Mouse (Mus musculus) megakaryocyte, adult 5-6 weeks (primary cell): ENCODE measurements at regions not wholly inside any gene's neighbourhood (a gene's known extent, or its start where the extent isn't known, plus 50 kb on each side); places are given as distances from the start of the nearest gene placed in this dataset.
A peak's percentile ranks its signal among the peaks of the same experiment; 100 is the strongest.

Experiments
- ATAC-seq: 2 replicates; pipeline ENCODE4 v1.8.0; 2016; ENCODE audit warnings: mild to moderate bottlenecking, inconsistent platforms; ENCODE audit not compliant: poor library complexity, severe bottlenecking

DNA sequence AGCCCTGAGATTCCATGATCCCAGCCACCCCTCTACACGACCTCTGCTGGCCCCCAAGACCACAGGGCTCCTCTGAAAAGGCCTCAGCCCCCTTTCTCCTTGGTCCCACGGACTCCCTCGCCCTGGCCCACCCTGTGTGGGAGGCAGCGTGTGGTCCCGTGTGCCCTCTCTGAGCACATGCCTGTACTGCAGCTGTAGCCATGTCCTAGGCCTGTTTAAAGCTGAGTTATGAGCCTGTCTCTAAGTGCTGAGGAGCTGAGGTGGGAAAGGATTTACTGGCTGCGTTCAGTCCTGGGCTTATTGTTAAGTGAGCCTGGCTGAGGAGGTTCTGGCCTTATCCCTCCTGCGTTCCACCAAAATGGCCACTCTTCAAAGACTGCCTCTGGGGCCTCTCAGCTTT, 102.6 kb downstream of the Vegfa start:
- no peak for ATAC-seq

GRCm38 (mm10) chr17:45928903-45929477, 103.2 kb downstream of the Vegfa start:
- no peak for ATAC-seq

DNA sequence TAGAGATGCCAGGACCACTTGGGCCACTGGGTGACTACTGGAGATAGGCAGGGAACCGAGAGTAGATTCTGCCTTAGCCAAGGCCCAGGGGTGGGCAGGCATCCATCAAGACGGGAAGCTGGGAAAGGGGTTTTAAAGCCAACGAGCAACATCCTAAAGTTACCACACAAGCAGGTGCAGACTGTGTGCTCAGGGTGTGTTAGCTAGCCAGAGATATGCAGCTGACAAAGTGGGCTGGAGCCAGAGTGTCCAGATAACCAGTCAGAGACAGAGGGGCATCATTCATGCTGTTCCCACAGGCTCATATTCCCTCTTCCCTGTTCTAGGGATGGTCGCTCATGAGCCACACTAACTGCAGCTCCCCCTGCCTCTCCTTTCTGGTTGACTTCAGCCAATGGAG, 104.2 kb downstream of the Vegfa start:
- ATAC-seq: no peak

DNA sequence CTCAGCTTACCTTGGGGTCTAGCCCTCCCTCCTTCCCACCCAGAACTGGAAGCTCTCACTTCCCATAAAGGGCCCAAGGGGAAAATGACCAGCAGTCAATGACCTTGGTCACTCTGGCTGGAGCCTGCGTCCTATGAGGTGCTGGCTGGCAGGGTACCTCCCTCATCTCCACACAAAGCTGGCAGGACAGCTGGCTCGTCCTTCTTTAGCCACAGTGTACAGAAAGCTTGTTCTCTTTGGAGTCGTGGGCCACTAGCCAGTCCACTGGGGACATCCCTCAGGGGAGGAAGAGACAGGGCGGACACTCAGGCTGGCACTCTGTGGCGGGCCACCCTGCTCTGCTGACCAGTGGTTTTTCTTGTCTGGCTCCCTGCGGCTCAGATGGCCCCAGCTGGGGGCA, 106.3 kb downstream of the Vegfa start:
- ATAC-seq: no peak

- ATAC-seq: no peak
These were observed 107.6 kb downstream of the Vegfa start for GRCm38 (mm10) chr17:45924595-45924994.

DNA sequence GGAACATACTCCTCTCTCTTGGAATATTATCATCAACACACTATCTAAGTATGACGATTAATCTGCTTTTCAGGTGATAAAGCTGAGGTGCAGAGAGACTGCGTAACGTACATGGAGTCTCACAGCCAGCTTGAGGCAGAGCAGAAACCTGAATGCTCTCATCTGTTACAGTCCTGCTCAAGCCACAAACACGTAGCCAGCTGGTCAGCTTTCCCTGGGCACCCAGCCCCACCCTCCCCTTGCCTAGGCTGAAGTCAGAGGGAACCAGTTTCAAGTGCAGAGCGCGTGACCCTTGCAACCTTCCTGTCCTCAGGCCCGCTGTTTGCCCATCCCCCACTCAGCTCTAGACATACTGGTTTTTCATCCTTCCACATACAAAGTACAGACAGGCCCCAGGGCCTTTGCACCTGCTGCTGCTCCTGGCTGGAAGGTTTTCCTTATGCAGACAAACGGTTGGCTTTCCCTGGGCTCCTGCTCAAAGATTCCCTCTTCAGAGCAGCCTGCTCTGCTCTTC, 108.9 kb downstream of the Vegfa start:
- peak; percentile 27; the same call in 1 of the 2 replicates for ATAC-seq

DNA sequence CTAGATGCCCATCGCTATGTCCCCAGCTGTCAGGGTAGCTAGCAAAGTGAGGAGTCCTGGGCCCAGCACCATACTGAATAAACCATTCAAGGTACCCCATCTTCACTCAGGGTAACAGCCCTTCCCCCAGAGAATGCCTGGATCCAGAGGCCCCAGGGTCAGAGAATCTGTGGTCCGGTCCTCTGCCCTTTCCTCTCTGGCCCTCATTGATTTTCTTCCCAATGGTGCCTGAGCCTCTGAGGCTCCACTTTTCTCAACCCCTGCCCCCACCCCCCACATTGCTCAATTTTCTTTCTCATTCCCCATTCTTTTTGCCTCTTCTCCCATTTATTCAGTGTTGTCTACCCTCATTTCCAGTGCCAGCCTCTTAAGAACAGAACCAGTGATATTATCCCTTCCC, 114.5 kb downstream of the Vegfa start:
- ATAC-seq: no peak

- ATAC-seq: no peak
These were observed 115.2 kb downstream of the Vegfa start for GRCm38 (mm10) chr17:45916937-45917336.

DNA sequence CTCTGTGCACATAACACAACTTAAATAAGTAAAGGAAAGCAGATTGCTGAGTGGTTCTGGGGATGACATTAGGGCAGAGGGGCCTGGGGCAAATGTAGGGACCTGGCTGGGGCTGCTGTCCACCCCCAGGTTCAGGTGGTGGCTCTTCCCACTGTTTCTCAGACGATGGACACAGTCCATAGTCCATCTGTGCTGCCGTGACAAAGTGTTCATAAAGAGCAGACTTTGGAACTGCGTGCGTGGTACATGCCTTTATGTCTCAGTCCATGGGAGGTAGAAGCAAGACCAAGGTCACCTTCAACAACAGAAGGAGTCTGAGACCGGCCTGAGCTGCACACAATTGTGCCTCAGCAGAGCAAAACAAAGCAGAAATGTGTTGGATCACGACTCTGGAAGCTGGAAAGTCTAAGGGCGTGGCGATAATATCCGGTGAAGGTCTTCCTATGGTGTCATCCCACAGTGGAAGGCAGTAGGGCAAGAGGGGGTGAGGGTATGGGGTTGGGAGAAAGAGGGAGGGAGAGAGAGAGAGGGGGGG, 117.4 kb downstream of the Vegfa start:
- no peak for ATAC-seq

DNA sequence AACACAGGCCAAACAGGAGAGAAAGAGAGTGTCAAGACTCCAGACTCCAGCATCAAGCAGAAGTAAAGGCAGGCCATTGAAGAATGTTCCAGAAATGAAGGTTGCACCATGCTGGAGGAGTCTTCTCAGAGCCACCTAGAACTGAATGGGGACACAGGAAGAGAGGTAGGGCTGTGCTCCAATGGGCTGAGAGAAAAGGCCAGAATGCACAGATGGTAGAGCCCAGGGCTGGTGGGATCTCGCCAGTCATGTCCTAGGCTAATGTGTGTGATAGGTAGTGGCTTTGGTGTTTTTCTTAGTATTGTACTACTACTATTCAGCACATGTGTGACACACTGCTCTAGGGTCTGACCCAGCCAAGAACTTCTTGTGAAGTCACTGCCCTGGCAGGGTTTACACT, 117.9 kb downstream of the Vegfa start:
- ATAC-seq: no peak

DNA sequence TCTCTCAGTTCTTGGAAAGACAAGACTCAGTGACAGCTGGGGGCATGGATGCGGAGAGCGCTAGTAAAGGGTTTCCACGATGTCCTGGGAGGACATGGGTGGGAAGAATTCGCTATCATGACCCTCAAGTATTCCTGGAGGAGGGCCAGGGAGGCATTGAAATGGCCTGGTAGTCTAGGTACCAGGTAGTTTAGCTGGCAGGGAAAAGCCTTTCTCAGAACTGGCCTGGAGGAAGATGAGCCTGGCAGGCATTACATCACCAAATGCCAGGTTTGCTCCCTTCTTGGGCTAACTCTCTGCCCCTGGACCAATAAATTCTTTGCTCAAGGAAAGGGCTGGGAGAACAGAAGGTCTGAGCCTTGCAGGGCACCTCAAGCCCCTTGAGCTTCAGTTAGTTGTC, 118.5 kb downstream of the Vegfa start:
- ATAC-seq: no peak

- ATAC-seq: no peak
These were observed 120.0 kb downstream of the Vegfa start for GRCm38 (mm10) chr17:45912165-45912564.

GRCm38 (mm10) chr17:45911201-45911731, 120.9 kb downstream of the Vegfa start:
- ATAC-seq: no peak

GRCm38 (mm10) chr17:45910245-45910644, 121.9 kb downstream of the Vegfa start:
- no peak for ATAC-seq

GRCm38 (mm10) chr17:45907587-45907986, 124.6 kb downstream of the Vegfa start:
- ATAC-seq: no peak

DNA sequence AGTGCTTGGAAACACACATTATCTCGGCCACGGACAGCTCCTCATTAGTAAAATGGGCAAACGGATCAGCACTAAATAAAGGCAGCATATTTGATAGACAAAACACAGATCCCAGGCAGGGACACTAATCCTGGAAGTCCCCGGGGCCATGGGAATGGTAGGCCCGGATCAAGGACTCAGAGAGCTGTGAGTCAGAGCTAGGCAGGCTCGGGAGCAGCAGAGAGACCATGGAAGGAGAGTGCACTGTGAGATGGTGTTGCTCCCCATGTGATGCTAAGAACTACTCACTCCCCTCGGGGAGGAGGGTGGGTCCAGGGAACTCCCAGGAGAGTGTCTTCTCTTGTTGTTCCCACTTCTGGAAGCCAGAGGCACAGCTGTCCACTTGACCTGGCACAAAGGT, 126.6 kb downstream of the Vegfa start:
- ATAC-seq: no peak

DNA sequence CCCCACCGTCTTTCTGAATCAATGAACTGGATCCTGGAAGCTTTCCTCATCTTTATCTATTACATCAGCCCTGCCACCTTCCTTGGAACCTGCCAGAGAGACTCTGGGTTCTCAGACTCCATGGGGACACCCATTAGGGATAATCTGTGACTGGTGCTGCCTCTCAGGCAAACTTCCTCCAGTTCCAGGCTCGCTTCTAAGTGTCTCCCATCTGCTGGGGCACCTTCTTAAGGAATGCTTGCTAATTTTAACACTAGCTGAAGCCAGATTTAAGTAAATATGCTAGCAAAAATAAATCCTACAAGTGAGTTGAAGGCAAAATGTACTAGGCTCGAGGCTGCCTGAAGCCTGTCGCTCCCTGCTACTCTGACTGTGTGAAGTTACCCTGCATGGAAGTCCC, 127.9 kb downstream of the Vegfa start:
- no peak for ATAC-seq

GRCm38 (mm10) chr17:45903294-45903693, 128.9 kb downstream of the Vegfa start:
- ATAC-seq: no peak

DNA sequence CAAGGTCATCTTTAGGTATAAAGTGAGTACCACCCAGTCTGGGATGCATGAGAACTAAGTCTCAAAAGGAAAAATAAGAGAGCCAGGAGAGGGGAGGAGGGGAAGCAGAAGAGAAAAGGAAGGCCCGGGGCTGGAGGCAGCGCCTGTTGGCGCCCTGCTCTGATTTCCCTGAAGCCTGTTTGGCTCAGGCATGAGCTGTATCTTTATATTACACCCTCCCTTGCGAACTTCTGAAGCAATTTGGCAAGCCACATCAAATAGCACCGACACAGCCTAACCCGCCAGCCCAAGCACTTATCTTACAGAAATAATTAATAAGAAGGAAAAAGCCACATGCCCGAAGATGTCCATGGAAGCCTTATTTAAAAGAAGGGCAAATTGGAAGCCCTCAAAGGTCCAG, 129.5 kb downstream of the Vegfa start:
- no peak for ATAC-seq

DNA sequence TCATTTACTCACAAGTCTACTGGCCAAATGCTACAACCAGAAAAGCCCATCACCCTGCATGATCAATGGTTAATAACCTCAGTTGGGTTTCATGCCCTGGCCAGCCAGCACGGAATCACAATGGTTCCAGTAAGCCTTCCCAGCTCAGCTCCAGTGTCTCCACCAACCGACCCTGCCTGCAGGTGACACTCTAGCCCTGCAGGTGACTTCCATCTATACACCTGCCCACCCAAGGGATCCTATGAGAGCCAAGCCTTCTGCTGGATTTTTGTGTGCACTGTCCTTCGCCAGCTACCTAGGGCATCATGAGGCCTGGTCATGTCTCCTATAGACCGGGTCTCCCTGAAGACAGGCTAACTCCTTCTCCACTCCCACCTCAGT, 135.3 kb downstream of the Vegfa start:
- ATAC-seq: no peak

- ATAC-seq: no peak
These were observed 135.8 kb downstream of the Vegfa start for GRCm38 (mm10) chr17:45896142-45896921.

DNA sequence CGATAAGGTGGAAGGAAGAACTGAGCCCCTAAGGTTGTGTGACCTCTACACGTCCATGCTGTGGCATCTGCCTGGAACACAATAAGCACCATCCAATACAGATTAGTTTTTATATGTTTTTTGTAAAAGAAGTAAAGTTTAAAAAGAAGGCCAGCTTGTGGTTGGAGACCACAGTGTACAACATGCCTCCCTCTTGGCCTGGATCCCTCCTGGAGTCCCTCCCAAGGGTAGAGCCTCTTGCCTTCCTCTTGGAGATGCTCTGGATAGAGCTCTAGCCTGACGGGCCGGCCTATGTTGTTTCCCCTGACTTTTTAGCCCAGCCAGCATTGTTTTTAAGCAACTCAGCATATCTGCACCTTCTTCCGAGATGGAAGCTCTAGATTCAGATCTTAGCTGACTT, 138.0 kb downstream of the Vegfa start:
- ATAC-seq: no peak
